Mouse (Mus musculus): Measurements from ENCODE around the gene Uqcr11. TPM values are rescaled to one million over a fixed set of nuclear protein-coding genes. Genes with fewer than 3 reads are reported as not detected.
A peak's percentile ranks its signal among the peaks of the same experiment; 100 is the strongest.

Gene Uqcr11
- total RNA-seq, 1 experiment: 995 TPM

DNA sequence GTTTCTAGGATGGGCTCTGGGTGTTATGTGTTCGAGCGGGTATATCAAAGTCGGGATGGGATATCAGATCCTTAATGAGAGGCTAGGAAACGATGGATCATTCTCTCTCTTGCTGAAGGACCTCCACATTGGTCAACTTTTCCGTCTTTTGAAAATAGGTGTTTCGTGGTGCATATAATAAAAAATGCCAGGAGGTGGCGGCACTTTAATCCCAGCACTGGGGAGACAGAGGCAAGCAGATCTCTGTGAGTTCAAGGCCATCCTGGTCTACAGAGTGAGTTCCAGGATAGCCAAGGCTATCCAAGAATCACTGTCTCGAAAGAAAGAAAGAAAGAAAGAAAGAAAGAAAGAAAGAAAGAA, 27.6 kb upstream of the Uqcr11 start:
- H3K9me3 ChIP-seq (ENCODE audit: control insufficient read depth, insufficient read depth, low read depth, low read length): no peaks in the 10 kb centered on the region
- H3K4me1 ChIP-seq (ENCODE audit: control insufficient read depth in 2 of 2, insufficient read depth in 2 of 2, low read length in 2 of 2, poor library complexity in 1 of 2): peaks cover 0 to 13% of the 10 kb centered on the region in 2 experiments; a peak in 3 of 4 replicates
- no peak overlapping the region; the same call in 1 of the 2 replicates for H3K27ac ChIP-seq (ENCODE audit: insufficient read depth, low read depth, low read length, poor library complexity, severe bottlenecking)
- H3K4me3 ChIP-seq (ENCODE audit: insufficient read depth in 1 of 2, low read depth in 1 of 2, low read length in 2 of 2, poor library complexity in 1 of 2, severe bottlenecking in 1 of 2): peak overlapping the region; percentile 43 to 49
- TF ChIP-seq HCFC1 (IDR thresholded peaks at IDR 0.05; ENCODE audit: borderline replicate concordance, insufficient read depth, low read length) (no peak), MAFK (IDR thresholded peaks at IDR 0.05; ENCODE audit: insufficient read depth, low read depth, low read length) (no peak), CHD2 (IDR thresholded peaks at IDR 0.05; ENCODE audit: low read depth, low read length) (no peak), ZNF384 (IDR thresholded peaks at IDR 0.05; ENCODE audit: low read depth, low read length) (no peak), ZC3H11A (IDR thresholded peaks at IDR 0.05; ENCODE audit: borderline replicate concordance, low read depth, low read length) (no peak)
- DNase-seq (ENCODE audit: low read depth, low spot score): no peak
- peak overlapping the region; percentile 52; the same call in 1 of the 2 replicates for H3K9ac ChIP-seq (ENCODE audit: insufficient read depth, low read depth, low read length, poor library complexity, severe bottlenecking)
- H3K36me3 ChIP-seq (ENCODE audit: control insufficient read depth, insufficient read depth, low read length, poor library complexity, severe bottlenecking): peaks cover 10% of the 10 kb centered on the region
- in situ Hi-C loops (cut with MboI; ENCODE audit: low sequenced_read_pairs in 2 of 2, unreplicated experiment in 2 of 2): no loop called here

DNA sequence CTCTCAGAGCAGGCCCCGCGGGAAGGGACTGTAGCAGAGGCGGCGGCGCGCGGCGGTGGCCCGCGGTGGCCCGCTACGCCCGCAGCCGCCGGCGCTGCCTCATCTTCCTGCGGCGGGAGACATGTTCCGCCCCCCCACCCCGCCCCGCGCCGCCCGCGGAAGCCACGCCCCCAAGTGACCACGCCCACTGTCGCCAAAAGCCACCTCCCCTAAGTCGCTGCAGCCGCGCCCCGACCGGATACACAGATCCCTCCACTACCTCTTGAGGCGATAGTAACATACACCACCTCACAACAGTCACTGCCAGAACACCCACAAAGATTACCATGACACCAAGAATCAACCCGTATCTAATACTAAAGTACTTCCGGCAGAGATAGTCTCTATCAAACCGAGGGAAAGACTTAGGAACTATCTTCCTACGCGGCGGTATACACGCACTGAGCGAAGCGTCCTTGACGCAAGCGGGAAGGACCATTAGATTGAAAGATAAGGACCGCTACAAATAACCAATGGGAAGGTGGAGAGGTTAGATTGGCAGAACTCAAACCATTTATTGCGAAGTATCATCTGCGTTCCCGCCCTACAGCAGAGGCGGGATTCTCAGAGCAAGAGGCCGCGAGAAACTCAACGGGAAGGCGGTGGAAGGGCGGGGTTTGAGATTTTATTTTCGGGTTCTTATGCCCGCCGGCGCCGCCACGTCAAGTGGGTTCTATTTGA, 27.0 kb upstream of the Uqcr11 start, which contains the start of gene Tcf3:
Gene Tcf3, minus strand, starts transcription at position 135 of the 720 bp plus-strand sequence.
- H3K9ac ChIP-seq (ENCODE audit: insufficient read depth, low read depth, low read length, poor library complexity, severe bottlenecking): peak within 1 kb of the TSS; percentile 94
- peaks cover 0 to 13% of the 10 kb centered on the region in 2 experiments; a peak in 3 of 4 replicates for H3K4me1 ChIP-seq (ENCODE audit: control insufficient read depth in 2 of 2, insufficient read depth in 2 of 2, low read length in 2 of 2, poor library complexity in 1 of 2)
- H3K27ac ChIP-seq (ENCODE audit: insufficient read depth, low read depth, low read length, poor library complexity, severe bottlenecking): peak within 1 kb of the TSS; percentile 80
- peak; percentile 97 for DNase-seq (ENCODE audit: low read depth, low spot score)
- H3K9me3 ChIP-seq (ENCODE audit: control insufficient read depth, insufficient read depth, low read depth, low read length): no peaks in the 10 kb centered on the region
- TF ChIP-seq HCFC1 (IDR thresholded peaks at IDR 0.05; ENCODE audit: borderline replicate concordance, insufficient read depth, low read length) (0 out of 2 replicates have a peak, but pooled peaks have one; percentile 47), CHD2 (IDR thresholded peaks at IDR 0.05; ENCODE audit: low read depth, low read length) (peak; percentile 98), MAFK (IDR thresholded peaks at IDR 0.05; ENCODE audit: insufficient read depth, low read depth, low read length) (no peak)
- in situ Hi-C loops (cut with MboI; ENCODE audit: low sequenced_read_pairs in 2 of 2, unreplicated experiment in 2 of 2): no loop called here
- peak within 1 kb of the TSS; percentile 83 to 88 for H3K4me3 ChIP-seq (ENCODE audit: insufficient read depth in 1 of 2, low read depth in 1 of 2, low read length in 2 of 2, poor library complexity in 1 of 2, severe bottlenecking in 1 of 2)
- peaks cover 15% of the 10 kb centered on the region for H3K36me3 ChIP-seq (ENCODE audit: control insufficient read depth, insufficient read depth, low read length, poor library complexity, severe bottlenecking)

DNA sequence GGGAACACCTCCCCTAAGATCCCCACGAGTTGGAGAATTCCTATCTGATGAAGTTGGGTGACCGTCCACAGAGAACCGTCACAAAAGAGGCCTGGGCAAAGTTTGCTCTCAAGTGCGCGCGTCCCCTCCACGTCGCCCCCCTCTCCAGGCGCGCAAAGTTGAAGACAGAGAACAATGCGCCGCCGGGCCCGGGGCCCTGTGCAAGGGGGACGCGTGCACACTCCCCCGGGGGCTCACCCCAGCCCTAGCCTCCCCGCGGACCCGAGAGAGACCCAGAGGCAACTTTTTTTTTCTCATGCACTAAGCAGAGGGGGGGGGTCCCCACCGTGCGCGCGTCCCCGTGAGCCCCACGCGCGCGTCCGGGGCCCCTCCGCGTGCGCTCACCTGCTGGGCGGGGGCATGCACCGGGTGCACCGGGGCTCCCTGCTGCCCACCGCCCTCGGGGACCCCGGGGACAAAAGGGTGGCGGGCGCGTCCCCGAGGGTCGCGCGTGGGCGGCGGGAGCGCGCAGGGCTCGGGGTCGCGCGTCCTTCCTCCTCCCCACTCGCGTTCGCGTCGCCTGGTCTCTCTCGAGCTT, 26.4 kb upstream of the Uqcr11 start:
- Histone ChIP-seq H3K9ac (ENCODE audit: insufficient read depth, low read depth, low read length, poor library complexity, severe bottlenecking) (peak overlapping the region; percentile 94), H3K4me3 (ENCODE audit: insufficient read depth in 1 of 2, low read depth in 1 of 2, low read length in 2 of 2, poor library complexity in 1 of 2, severe bottlenecking in 1 of 2) (peak overlapping the region; percentile 83 to 88), H3K36me3 (ENCODE audit: control insufficient read depth, insufficient read depth, low read length, poor library complexity, severe bottlenecking) (peaks cover 21% of the 10 kb centered on the region), H3K4me1 (ENCODE audit: control insufficient read depth in 2 of 2, insufficient read depth in 2 of 2, low read length in 2 of 2, poor library complexity in 1 of 2) (peaks cover 0 to 13% of the 10 kb centered on the region in 2 experiments; a peak in 3 of 4 replicates), H3K9me3 (ENCODE audit: control insufficient read depth, insufficient read depth, low read depth, low read length) (no peaks in the 10 kb centered on the region), H3K27ac (ENCODE audit: insufficient read depth, low read depth, low read length, poor library complexity, severe bottlenecking) (peak overlapping the region; percentile 65)
- in situ Hi-C loops (cut with MboI; ENCODE audit: low sequenced_read_pairs in 2 of 2, unreplicated experiment in 2 of 2): no loop called here
- no peak for DNase-seq (ENCODE audit: low read depth, low spot score)
- TF ChIP-seq CHD2 (IDR thresholded peaks at IDR 0.05; ENCODE audit: low read depth, low read length) (no peak), ZC3H11A (IDR thresholded peaks at IDR 0.05; ENCODE audit: borderline replicate concordance, low read depth, low read length) (no peak), ZNF384 (IDR thresholded peaks at IDR 0.05; ENCODE audit: low read depth, low read length) (peak; percentile 58; the same call in 1 of the 2 replicates)

DNA sequence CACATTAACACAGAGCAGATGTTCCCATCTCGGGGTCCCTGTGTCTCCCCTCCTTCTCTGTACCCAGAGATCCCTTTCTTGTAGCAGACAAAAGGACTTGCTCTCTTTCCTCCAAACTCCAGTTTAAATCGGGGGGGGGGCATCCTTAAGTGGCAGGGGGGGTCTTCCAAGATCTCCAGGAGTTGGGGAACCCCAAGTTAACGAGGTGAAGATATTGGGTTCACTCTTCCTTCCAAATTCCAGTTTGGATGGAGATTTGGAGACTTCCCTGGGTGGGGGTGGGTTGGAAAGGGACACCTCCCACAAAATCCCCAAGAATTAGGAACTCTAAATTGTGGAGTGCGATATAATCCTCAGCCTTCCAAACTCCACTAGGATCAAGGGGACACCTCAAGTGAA, 25.8 kb upstream of the Uqcr11 start:
- DNase-seq (ENCODE audit: low read depth, low spot score): no peak
- in situ Hi-C loops (cut with MboI; ENCODE audit: low sequenced_read_pairs in 2 of 2, unreplicated experiment in 2 of 2): no loop called here
- TF ChIP-seq CHD2 (IDR thresholded peaks at IDR 0.05; ENCODE audit: low read depth, low read length): no peak
- TF ChIP-seq MAFK (IDR thresholded peaks at IDR 0.05; ENCODE audit: insufficient read depth, low read depth, low read length): no peak
- no peak for TF ChIP-seq ZC3H11A (IDR thresholded peaks at IDR 0.05; ENCODE audit: borderline replicate concordance, low read depth, low read length)
- no peak for TF ChIP-seq HCFC1 (IDR thresholded peaks at IDR 0.05; ENCODE audit: borderline replicate concordance, insufficient read depth, low read length)
- TF ChIP-seq ZNF384 (IDR thresholded peaks at IDR 0.05; ENCODE audit: low read depth, low read length): no peak
- H3K36me3 ChIP-seq (ENCODE audit: control insufficient read depth, insufficient read depth, low read length, poor library complexity, severe bottlenecking): peaks cover 26% of the 10 kb centered on the region
- no peaks in the 10 kb centered on the region for H3K9me3 ChIP-seq (ENCODE audit: control insufficient read depth, insufficient read depth, low read depth, low read length)
- no peak overlapping the region for H3K27ac ChIP-seq (ENCODE audit: insufficient read depth, low read depth, low read length, poor library complexity, severe bottlenecking)
- peak overlapping the region; percentile 94 for H3K9ac ChIP-seq (ENCODE audit: insufficient read depth, low read depth, low read length, poor library complexity, severe bottlenecking)
- peak overlapping the region; percentile 83 to 88 for H3K4me3 ChIP-seq (ENCODE audit: insufficient read depth in 1 of 2, low read depth in 1 of 2, low read length in 2 of 2, poor library complexity in 1 of 2, severe bottlenecking in 1 of 2)
- H3K4me1 ChIP-seq (ENCODE audit: control insufficient read depth in 2 of 2, insufficient read depth in 2 of 2, low read length in 2 of 2, poor library complexity in 1 of 2): peaks cover 0 to 13% of the 10 kb centered on the region in 2 experiments; a peak in 3 of 4 replicates

Measured in ES-E14 (cell line).